Mouse (Mus musculus) brain, embryonic 18.5 days (tissue): Measurements from ENCODE around the gene Tbc1d8.

ENCODE experiments used
- DNase-seq: peaks from one replicate; pipeline ENCODE4 v3.0.0-alpha.2; 2012; ENCODE audit warnings: low read depth, low spot score

Tbc1d8 gene

DNA sequence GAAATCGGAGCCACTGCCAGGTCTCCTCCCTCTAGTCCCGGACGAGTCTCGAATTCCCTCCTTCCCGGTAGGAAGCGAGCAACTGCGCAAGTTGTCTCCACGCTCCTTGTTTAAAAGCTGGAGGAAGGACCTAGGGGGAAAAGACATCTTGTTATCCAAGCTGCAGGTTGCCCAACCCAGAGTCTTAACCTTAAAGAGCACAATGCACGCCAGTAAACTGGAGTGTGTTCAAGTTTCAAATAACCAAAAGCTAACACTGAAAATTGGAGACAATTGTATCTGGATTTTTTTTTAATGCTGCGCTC is 293 bp upstream of the Tbc1d8 start:
- DNase-seq: no peak

DNA sequence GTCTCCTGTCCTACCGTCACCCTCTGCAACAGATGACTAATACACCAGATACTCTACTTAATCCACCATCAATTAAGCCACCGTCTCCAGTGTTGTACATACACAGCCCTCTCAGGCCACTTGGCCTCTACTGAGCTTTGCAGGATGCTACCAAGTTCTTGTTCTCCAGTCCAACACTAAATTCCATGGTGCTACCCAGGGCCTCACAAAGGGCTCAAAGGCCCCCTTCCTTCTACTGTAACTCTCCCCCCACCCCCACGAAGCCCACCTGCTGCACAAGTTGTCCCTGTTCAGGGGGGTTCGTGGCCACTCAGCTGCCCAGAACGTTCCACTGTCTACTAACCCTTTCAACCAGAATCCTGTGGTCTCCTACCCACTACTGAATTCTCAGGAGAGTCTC is 1.5 kb downstream of the Tbc1d8 start:
- DNase-seq: no peak

- no peak for DNase-seq
Observed at GRCm38 (mm10) chr1:39476341-39476740, 2.2 kb downstream of the Tbc1d8 start.

- no peak for DNase-seq
Observed at GRCm38 (mm10) chr1:39474516-39474915, 4.0 kb downstream of the Tbc1d8 start.

DNA sequence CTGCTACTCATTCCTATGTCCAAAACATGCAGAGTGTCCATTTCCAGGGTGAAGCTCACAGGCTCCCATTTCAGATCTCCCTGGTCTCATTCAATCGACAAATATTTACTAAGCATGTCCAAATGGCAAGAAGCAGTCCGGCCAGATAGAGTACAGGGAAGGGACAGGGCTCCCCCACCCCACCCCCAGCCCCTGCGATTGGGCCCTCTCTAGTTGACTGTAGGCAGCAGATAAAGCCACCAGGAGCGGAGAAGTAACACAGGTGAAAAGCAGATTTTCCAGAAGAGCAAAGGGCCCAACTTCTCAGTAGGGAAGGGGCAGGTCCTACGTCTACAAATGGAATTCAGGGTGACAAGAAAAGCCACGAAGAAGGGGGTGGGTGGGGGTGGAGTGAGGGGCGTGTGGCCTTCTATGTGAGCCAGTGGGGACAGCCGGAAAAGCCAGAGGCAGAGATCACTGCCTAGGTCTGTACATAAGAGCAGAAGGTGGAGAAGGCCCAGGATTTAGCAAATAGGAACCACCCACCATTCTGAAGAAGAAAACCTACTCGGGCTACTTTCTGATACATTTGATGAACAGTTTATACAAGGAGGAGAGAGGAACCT is 7.2 kb downstream of the Tbc1d8 start:
- no peak for DNase-seq

- no peak for DNase-seq
Observed at GRCm38 (mm10) chr1:39468982-39469381, 9.6 kb downstream of the Tbc1d8 start.

GRCm38 (mm10) chr1:39466526-39466925 is 12.0 kb downstream of the Tbc1d8 start:
- DNase-seq: no peak

- DNase-seq: no peak
Observed at GRCm38 (mm10) chr1:39464760-39465159, 13.8 kb downstream of the Tbc1d8 start.

GRCm38 (mm10) chr1:39462937-39463444 is 15.6 kb downstream of the Tbc1d8 start:
- no peak for DNase-seq

- DNase-seq: no peak
Observed at GRCm38 (mm10) chr1:39462036-39462435, 16.5 kb downstream of the Tbc1d8 start.

GRCm38 (mm10) chr1:39460495-39460894 is 18.1 kb downstream of the Tbc1d8 start:
- DNase-seq: no peak

DNA sequence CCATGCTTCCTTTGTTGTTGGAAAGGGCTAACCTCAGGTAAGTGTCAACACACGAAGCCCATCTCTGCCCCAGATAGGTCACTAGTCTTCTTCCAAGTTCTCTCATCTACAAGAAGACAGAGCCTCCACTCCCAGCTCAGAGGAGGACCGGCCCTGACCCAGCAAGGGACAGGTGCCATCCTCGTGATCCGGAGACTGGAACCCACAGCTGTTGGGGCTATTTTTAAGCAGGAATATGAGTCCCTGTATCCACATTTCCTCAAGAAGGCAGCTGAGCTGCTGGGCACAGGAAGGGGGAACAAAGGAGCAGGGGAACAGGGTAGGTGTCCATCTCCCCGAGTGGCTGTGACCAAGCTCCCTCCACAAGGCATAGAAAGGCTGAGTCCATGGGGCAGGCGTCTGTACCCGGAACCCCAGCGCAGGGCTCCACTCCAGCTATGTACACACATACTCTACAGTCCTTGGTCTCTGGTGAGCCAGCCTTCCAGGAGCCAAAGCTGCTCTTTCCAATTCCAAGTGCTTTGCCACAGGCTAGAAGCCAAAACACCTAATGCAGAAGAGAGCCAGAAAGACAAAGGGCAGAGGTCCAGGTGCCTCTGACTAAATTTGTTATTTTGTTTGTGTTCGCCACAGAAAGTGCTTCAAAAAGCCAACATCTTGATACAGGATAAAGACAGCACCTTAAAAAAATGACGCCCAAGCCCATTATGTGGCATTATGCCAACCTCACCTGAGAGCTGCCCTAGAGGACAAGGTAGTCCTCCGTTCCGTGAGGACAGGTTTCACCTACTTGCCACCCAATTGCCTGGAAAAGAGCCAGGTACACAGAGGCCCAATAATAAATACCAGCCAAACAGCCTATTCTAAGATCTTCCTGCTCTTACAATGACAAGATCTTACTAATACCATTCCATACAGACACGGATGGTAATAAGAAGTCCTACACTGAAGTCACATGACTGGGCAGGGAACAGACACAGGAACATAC is 20.4 kb downstream of the Tbc1d8 start:
- no peak for DNase-seq

DNA sequence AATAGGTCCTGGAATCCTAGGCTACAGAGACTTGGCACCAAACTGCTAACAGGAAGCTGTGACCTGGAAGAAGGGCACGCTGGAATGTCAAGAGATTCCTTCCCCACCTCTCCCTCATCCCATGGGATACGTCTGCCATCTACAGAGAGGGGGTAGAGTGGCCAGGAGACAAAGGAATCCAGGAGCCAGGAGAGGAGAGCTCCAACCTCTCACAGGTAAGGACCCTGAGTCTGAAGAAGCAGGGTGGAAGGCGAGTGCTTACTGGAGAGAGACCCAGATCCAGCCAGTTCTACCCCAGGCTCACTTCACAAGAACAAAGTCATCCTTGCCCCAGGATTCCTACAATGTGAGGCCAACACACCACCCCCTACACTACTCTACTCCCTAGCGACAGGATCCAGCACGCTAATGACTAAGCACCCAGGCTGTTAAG is 22.1 kb downstream of the Tbc1d8 start:
- DNase-seq: no peak

- DNase-seq: no peak
Observed at GRCm38 (mm10) chr1:39455350-39456023, 23.1 kb downstream of the Tbc1d8 start.

DNA sequence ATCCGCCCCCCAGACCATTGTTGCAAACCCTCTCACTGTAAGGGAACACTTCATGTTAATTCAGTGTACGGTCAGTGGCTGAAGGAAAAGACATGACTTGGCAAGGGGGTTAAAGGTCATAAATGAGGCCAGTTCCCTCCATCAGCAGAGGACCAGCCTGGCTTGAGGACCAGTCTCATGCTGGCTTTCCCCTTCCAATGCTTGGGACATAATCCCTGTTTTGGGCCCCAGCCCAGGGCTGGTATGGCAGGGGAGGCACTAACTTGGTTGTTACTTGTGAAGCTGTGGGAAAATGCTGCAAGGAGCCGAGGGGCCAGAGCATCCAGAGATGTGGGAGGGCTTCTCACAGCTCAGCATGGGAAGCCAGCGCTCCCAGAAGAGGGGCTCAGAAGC is 23.8 kb downstream of the Tbc1d8 start:
- no peak for DNase-seq

DNA sequence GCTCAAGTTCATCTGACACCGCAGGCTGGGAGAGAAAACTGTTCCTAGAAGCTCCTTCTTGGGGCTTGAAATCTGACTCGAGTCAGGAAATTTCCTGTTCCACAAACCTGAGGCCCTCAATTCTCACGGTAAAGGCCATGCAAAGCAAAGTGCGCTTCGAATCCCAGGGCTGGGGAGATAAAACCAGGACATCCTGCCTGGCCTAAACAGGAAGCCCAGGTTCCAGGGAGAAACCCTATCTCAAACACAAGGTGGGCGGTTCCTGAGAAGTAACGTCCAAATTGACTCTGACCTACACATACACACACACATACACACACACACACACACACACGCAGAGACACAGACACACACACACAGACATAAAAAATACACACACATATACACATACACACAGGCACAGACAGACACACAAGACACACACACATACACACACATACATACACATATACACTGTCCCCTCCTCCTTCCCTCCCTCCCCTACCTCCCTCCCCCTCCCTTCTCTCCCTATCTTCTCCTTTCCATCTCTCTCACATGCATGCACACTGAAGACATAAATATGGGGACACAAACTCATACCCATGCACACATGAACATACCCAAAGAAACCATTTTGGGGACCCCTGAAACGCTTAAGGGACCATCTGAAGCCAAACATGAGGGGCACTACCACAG is 24.3 kb downstream of the Tbc1d8 start:
- DNase-seq: no peak

GRCm38 (mm10) chr1:39452203-39452602 is 26.4 kb downstream of the Tbc1d8 start:
- no peak for DNase-seq

DNA sequence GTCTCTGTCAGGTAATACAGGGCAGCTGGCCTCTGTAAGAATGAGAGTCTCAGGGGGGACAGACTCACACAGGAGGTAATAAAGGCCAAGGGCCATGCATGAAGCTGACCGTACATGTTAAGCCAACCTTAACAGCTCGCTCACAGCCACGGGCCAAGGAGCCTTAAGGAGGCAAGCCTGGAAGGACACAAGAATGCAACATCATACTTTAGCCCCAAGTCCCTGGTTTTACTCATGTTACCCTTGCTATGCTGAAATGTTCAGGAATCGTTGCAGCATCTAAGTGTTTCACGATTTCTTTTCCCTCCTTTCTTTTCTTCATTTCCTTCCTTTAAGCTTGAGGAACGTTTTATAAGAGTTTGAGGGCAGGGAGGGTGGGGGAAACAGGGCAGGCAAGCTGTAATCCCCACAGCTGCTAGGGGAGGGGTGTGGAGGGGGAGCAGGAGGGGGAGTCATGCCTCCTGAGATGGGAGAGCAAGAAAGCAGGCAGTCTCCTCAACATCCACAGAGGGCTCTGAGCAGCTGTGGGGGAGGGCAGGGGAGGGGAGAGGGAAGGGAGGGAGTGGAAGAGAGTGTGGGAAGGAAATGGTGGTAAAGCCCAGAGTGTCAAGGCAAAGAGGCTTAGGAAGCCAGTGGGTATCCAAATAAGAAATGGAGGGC is 28.4 kb downstream of the Tbc1d8 start:
- no peak for DNase-seq

DNA sequence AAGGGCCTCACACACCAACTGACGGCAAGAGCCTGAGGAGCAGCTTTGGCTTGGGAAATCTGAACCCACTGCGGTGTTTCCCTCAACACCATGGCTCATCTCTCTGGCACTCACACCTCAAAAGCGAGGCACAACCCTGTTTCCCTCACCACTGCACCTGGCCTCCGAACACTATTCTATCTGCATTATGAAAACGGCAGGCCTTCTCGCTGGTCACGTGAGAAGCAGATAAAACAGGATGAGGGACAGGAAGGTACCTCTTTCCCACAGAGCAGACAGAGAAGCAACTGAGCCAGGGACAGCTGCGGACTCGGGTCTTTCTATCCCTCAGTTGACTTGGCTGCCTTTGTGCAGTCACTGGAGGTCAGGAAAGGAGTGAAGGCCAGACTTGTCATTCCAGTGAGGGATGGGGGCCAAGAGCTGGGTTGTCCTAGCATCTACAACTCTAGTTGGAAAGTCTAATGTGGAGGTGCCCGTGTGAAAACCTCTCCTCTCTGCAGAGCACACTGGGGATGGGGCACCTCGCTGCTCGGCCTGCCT is 29.2 kb downstream of the Tbc1d8 start:
- no peak for DNase-seq

DNA sequence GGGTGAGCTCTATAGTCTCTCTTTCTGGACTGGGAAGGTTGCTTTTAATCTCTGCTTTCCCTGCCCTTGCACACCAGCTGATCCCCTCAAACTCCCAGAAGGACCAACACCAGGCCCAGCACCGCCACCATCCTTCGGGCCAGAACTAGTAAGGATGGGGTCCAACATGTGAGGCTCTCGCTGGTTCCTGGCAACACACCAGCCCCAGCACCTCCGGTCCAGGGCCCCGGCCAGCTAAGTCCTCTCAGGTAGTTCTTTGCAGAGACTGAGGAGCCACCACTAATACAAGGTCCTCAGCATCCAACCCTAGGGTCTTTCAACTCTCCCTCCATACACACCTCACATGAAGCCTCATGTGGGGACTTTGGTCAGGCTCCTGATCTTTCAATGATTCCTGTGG is 29.7 kb downstream of the Tbc1d8 start:
- DNase-seq: no peak

- DNase-seq: no peak
Observed at GRCm38 (mm10) chr1:39448238-39448637, 30.3 kb downstream of the Tbc1d8 start.
